Mouse (Mus musculus) heart, postnatal 36 days (tissue): ENCODE data around the gene Foxd1. TPM values are rescaled to one million over a fixed set of nuclear protein-coding genes. Genes with fewer than 3 reads are reported as not detected.

Source experiments
- DNase-seq, 2 experiments: peaks; one replicate each; pipeline ENCODE4 v3.0.0; 2021 to 2022
- intact Hi-C: fragments of 180-260 bp; cut with DNase I; formaldehyde crosslinking; loops from one replicate; pipeline ENCODE4 v1.15.1; 2025
- total RNA-seq, 2 experiments: library from RNA; stranded (reverse); gene quantifications; 2 replicates each; pipeline ENCODE4 v1.2.3; 2021

Gene Foxd1
- under 1 TPM; 0.05 to 0.08 TPM for total RNA-seq

GRCm38 (mm10) chr13:98354090-98354801 is at the start of gene Foxd1:
Gene Foxd1, plus strand, starts transcription at chr13:98354242.
- intact Hi-C loops, result loop anchor here (5.0 kb wide), 1 partner anchor 233 kb away; no protein-coding TSS in a partner anchor
- DNase-seq, result peak; percentile 28 to 42

GRCm38 (mm10) chr13:98305257-98305656 is 48.8 kb upstream of the Foxd1 start:
- intact Hi-C loops, result no loop called here
- DNase-seq, result no peak

GRCm38 (mm10) chr13:98306393-98306792 is 47.6 kb upstream of the Foxd1 start:
- DNase-seq, result no peak
- intact Hi-C loops, result no loop called here

GRCm38 (mm10) chr13:98306852-98307475 is 47.1 kb upstream of the Foxd1 start:
- intact Hi-C loops, result no loop called here
- DNase-seq, result no peak

GRCm38 (mm10) chr13:98308004-98308403 is 46.0 kb upstream of the Foxd1 start:
- no peak for DNase-seq
- intact Hi-C loops, result no loop called here

GRCm38 (mm10) chr13:98308724-98309123 is 45.3 kb upstream of the Foxd1 start:
- intact Hi-C loops, result no loop called here
- DNase-seq, result no peak

- no peak for DNase-seq
- intact Hi-C loops, result no loop called here
These were observed 42.4 kb upstream of the Foxd1 start for GRCm38 (mm10) chr13:98311597-98311996.

- intact Hi-C loops, result no loop called here
These were observed 40.4 kb upstream of the Foxd1 start for GRCm38 (mm10) chr13:98313631-98314030.

GRCm38 (mm10) chr13:98315124-98315523 is 38.9 kb upstream of the Foxd1 start:
- intact Hi-C loops, result loop anchor here (5.0 kb wide), 2 partner anchors 53 to 272 kb away; partner anchors contain the start of genes Ankra2 and Utp15
- no peak for DNase-seq

More at GRCm38 (mm10) chr13:98313631-98314030, 40.4 kb upstream of the Foxd1 start:
- no peak for DNase-seq

- DNase-seq, result no peak
- intact Hi-C loops, result loop anchor here (5.0 kb wide), 2 partner anchors 54 to 271 kb away; partner anchors contain the start of genes Ankra2 and Utp15
These were observed 37.9 kb upstream of the Foxd1 start for GRCm38 (mm10) chr13:98316140-98316479.

- intact Hi-C loops, result loop anchor here (5.0 kb wide), 2 partner anchors 54 to 271 kb away; partner anchors contain the start of genes Ankra2 and Utp15
- DNase-seq, result peak; percentile 94 to 95
These were observed 37.4 kb upstream of the Foxd1 start, which contains the start of gene Btf3 for GRCm38 (mm10) chr13:98316480-98317245. Gene Btf3, minus strand, starts transcription at chr13:98317006.

- intact Hi-C loops, result loop anchor here (5.0 kb wide), 2 partner anchors 55 to 270 kb away; partner anchors contain the start of genes Ankra2 and Utp15
These were observed 36.8 kb upstream of the Foxd1 start for GRCm38 (mm10) chr13:98317246-98317677.

GRCm38 (mm10) chr13:98317911-98318310 is 36.1 kb upstream of the Foxd1 start:
- intact Hi-C loops, result loop anchor here (5.0 kb wide), 2 partner anchors 56 to 269 kb away; partner anchors contain the start of genes Ankra2 and Utp15

More at GRCm38 (mm10) chr13:98317246-98317677, 36.8 kb upstream of the Foxd1 start:
- no peak for DNase-seq

GRCm38 (mm10) chr13:98325034-98325433 is 29.0 kb upstream of the Foxd1 start:
- DNase-seq, result no peak
- intact Hi-C loops, result no loop called here

More at GRCm38 (mm10) chr13:98317911-98318310, 36.1 kb upstream of the Foxd1 start:
- no peak for DNase-seq

- intact Hi-C loops, result no loop called here
- DNase-seq, result peak in 1 of 2 experiments; percentile 11
These were observed 21.9 kb upstream of the Foxd1 start for GRCm38 (mm10) chr13:98332106-98332505.

- intact Hi-C loops, result no loop called here
- DNase-seq, result no peak
These were observed 17.8 kb upstream of the Foxd1 start for GRCm38 (mm10) chr13:98336205-98336604.

- intact Hi-C loops, result no loop called here
- peak in 1 of 2 experiments; percentile 29 for DNase-seq
These were observed 13.5 kb upstream of the Foxd1 start for GRCm38 (mm10) chr13:98340506-98340905.

GRCm38 (mm10) chr13:98349491-98349890 is 4.6 kb upstream of the Foxd1 start:
- no peak for DNase-seq
- intact Hi-C loops, result no loop called here

GRCm38 (mm10) chr13:98351527-98351926 is 2.5 kb upstream of the Foxd1 start:
- intact Hi-C loops, result loop anchor here (5.0 kb wide), 1 partner anchor 236 kb away; no protein-coding TSS in a partner anchor
- no peak for DNase-seq

- intact Hi-C loops, result loop anchor here (5.0 kb wide), 1 partner anchor 235 kb away; no protein-coding TSS in a partner anchor
- DNase-seq, result no peak
These were observed 1.6 kb upstream of the Foxd1 start for GRCm38 (mm10) chr13:98352381-98352975.
